Mouse (Mus musculus) right cerebral cortex, postnatal 36 days (tissue): Measurements from ENCODE around the gene Gm40193.
"Not testable (repeated sequence)": the region's sequence is repeated elsewhere in the genome, so short reads cannot be mapped to it uniquely, and the experiment has no call there.

ENCODE experiments used
- DNase-seq, 2 experiments: peaks; one replicate each; pipeline ENCODE4 v3.0.0; 2022; ENCODE audit warnings: low spot score in 2 of 2, mixed read lengths in 1 of 2

Gm40193 gene

GRCm38 (mm10) chr11:70532839-70533238 lies at the start of gene Gm40193:
Gm40193 (minus strand) TSS chr11:70532939.
- DNase-seq = no peak

DNA sequence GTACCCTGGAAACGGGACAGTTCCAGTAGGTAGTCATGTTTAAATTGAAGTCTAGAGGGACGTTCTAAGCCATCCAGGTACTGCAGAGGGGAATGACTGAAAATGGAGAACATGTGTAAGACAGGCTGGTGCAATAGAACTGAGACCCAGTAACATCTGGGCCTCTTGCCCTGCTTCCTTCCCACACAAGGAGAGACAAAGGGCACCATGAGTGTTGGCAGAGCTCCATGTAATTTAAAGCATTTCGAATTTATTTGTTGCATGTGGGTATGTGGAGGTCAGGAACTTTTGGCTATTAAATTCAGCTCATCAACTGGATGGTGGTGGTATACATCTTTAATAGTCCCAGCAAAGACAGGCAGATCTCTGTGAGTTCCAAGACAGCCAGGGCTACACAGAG lies 49.5 kb upstream of the Gm40193 start:
- DNase-seq = no peak

DNA sequence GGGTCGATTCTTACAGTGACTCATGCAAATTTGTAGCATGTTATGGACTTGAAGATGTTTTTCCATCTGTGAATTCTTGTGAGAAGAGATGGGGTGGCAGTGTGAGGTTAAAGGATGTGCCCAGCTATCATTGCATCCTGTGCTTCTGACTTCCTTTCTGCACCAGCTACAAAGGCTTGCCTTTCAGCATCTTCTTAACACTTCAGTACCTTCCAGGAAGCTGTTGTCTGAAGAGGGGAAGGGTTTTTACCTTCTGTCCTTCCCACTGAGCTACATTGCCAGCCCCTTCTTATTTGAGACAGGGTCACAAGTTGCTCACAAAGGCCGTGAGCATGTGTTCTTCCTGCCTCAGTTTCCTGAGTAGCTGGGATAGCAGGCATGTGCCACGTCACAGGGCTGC lies 48.2 kb upstream of the Gm40193 start:
- no peak for DNase-seq

GRCm38 (mm10) chr11:70580358-70580720 lies 47.6 kb upstream of the Gm40193 start:
- no peak for DNase-seq

- DNase-seq = no peak
These were observed 47.1 kb upstream of the Gm40193 start for GRCm38 (mm10) chr11:70579710-70580357.

GRCm38 (mm10) chr11:70578962-70579361 lies 46.2 kb upstream of the Gm40193 start:
- no peak for DNase-seq

- DNase-seq = no peak
These were observed 44.5 kb upstream of the Gm40193 start for GRCm38 (mm10) chr11:70577201-70577600.

GRCm38 (mm10) chr11:70573872-70574271 lies 41.1 kb upstream of the Gm40193 start:
- no peak for DNase-seq

DNA sequence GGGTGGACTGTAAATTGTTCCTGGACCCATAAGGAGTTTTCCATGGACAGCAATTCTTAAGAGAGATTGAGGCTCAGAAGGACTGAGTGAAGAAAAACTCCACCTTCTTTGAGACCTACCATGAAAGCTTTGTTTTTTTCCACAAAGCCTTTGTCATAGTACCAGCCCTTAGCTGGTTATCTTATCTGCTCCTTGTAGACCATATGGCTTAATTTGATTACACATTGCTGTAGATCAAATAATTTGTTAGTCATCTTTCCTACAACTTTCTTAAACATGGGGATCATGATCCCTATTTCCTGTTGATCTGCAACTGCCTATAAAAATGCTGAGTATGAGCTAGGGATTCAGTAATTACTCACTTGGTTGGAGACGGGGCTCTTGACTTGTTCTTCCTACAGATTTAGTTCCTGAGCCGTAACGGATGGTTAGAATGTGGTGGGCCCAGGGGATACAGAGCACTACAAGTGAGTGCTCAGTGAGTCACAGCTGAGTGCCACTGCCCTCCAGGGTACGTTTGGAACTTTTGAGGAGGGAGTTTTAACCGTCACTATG lies 39.7 kb upstream of the Gm40193 start:
- no peak for DNase-seq

DNA sequence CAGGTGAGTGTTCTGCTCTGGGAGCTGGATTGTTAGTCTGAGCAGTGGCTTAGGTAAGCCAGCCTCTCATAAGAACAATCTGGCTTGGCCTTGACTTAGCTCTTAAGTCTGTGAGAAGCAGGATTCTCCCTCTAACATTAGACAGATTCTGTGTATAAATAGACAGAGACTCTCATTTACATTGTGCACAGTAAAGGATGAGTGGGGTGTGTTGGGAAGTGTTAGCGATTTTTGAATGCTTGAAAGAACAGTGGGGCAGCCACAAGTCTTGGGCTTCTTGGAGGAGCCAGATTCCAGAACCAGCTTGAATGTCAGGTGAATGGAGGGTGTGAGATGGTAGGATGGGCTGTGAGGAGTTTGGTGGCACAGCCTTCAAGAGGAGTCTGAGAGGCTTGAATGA lies 38.9 kb upstream of the Gm40193 start:
- DNase-seq = peak in 1 of 2 experiments; percentile 39

DNA sequence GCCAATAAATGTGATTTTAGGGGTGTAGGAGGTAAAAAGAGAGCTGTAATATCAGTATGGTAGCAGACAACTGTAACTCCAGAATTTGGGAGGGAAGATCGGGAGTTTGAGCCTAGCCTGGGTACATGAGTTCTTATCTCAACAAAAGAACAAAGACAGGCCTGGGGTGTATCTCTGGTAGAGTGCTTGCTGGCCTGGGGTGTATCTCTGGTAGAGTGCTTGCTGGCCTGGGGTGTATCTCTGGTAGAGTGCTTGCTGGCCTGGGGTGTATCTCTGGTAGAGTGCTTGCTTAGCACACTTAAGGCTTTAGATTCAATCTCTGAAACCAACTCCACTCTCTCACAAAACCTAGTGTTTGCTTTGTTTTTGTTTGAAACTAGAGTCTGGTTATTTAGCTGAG lies 37.9 kb upstream of the Gm40193 start:
- not testable (repeated sequence) for DNase-seq

DNA sequence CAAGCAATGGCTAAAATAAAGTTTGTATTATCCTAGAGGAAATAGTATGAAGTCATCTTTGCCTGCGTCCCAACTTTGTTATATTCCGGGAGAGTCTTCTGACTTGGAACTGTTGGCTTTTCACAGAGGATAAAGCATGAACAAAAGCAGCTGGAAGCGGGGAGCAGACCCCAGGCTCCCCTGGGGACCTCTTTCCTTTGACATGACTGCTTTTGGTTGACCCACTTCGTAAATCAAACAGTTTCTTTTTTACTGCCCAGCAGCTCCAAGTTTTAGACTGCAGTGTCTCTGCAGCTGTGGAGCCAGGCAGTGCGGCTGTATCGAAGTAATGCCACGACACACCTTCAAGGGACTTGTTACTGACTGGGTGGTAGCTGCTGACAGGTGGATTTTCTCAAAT lies 33.8 kb upstream of the Gm40193 start:
- DNase-seq = no peak

- no peak for DNase-seq
These were observed 31.6 kb upstream of the Gm40193 start for GRCm38 (mm10) chr11:70564276-70564873.

GRCm38 (mm10) chr11:70563470-70564275 lies 30.9 kb upstream of the Gm40193 start:
- no peak for DNase-seq

DNA sequence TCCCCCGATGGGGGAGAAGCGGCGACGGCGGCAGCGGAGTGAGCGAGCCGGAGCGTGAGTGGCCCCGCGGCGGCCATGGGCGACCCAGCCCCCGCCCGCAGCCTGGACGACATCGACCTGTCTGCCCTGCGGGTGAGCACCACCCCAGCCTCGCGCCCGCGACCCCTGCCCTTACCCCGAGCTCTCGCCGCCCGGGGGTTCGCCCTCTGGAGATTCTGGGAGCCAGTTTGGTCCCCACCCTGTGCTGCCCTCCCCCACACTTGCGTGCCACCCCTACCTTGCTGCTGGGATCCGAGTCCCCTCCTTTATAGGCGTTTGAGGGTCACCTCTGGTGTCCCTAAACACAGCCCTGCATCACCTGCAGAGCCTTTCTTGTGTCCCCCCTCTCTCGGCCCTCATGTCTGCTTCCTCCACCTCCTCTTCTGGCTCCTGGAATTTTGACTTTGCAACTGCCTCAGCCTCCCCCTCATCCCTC lies 30.3 kb upstream of the Gm40193 start:
- DNase-seq = no peak

DNA sequence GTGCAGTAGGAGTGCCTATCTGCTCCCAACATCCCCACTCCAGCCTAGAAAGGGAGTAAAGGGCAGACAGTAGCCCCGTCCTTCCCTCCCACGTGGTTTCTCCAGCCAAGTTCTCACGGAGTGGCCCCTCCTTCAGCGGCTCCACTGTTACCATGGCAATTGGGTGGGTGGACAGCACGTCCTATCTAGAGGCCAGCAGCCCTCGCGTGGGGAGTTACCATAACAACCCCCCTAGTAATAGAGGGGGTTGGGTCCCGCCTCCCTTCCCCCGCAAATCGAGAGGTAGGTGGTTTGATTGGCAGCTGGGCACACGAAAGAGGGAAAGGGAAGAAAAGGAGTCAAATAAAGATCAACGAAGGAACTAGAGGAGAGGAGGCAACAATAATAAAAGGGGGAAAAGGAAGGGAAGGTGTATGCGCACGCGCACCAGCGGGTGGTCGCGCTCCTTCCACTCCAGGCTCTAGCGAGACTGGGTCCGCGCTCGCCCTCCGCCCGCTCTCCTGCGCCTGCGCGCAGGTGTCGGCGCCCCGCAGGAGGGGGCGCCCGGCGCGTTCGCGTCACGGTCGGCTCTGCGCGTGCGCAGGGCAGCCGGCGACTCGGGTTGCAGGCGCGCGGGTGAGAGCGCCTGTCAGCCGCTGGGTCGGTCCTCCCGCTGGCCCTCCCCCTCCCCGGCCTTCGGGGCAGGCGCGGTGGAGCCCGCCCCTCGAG lies 29.7 kb upstream of the Gm40193 start, which contains the start of gene Mink1:
TSS of gene Mink1 (plus strand) at position 595 of the 708 bp plus-strand sequence.
- peak; percentile 84 to 87 for DNase-seq

DNA sequence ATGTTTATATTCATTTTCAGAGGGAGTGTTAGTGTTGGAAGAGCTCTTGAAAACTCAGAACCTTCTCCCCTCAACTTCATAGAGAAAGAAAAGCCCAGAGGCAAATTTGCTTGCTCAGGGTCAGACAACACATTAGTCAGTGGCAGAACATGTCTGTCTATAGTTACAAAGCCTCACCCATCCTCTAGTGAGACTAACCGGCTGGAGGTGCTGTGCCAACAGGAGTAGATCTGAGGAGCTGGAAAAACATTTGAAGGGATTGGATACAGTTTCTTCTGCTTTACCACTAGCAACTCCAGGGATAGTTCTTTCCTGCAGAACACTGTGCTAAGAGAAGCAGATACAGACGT lies 29.2 kb upstream of the Gm40193 start:
- no peak for DNase-seq

GRCm38 (mm10) chr11:70557545-70557944 lies 24.8 kb upstream of the Gm40193 start:
- DNase-seq = no peak

- DNase-seq = no peak
These were observed 21.2 kb upstream of the Gm40193 start for GRCm38 (mm10) chr11:70553940-70554339.

GRCm38 (mm10) chr11:70551526-70551925 lies 18.8 kb upstream of the Gm40193 start:
- DNase-seq = no peak

DNA sequence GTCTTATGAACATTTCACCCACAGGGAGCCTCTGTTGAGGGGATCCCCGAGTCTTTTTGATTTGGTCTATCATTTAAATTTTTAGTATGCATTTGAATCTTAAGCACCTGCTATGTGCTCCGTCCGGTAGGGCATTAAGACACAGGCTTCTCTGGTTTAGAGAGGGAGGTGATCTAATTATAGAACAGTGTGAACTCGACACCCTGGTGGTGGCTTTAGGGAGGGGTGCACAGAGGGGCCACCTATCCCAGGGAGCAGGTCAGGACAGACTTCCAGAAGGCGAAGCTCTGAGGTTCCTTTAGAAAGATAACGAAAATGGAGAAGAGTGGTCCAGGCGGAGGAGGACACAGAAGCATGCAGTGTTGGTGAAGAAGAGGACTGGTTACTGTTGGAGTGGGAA lies 11.8 kb upstream of the Gm40193 start:
- DNase-seq = no peak

DNA sequence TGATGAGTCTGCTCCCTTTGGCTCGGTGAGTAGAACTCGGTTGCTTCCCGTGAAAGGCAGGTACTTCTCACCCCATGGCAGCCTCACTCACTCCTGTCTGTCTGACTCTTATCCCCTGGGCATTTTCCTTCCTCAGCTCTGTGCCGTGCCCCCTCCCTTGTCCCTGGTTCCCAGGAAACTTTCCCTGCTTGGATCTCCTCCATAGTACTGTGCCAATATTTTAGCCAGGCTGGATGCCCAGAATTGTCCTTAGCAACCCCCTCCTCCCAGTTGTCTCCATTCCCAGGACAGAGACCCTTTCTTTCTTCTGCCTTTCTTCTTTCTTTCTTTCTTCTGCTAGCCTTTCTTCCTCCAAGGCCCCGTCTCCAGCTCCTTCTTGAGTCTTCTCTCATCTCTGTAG lies 8.7 kb upstream of the Gm40193 start:
- DNase-seq = no peak
